Mouse (Mus musculus) layer of hippocampus, adult 2 months (tissue): ENCODE results near the gene Lmx1a. TPM values are rescaled to one million over a fixed set of nuclear protein-coding genes. Genes with fewer than 3 reads are reported as not detected.
A peak's percentile ranks its signal among the peaks of the same experiment; 100 is the strongest.

Source experiments
- DNase-seq, 2 experiments: peaks; one replicate each; pipeline ENCODE4 v3.0.0; 2022; ENCODE audit warnings: low spot score in 2 of 2
- H3K27ac ChIP-seq: fragments of 200-600 bp; 2 replicates; pipeline ENCODE4 v1.8.1; 2022
- H3K4me3 ChIP-seq: fragments of 200-600 bp; 2 replicates; pipeline ENCODE4 v1.8.1; 2022; ENCODE audit warnings: mild to moderate bottlenecking
- CTCF ChIP-seq: fragments of 200-600 bp; conservative IDR thresholded peaks from 2 replicates; pipeline ENCODE4 v1.8.1; 2022; ENCODE audit warnings: antibody characterized with exemption, mild to moderate bottlenecking, moderate library complexity
- total RNA-seq, 2 experiments: library from RNA; stranded (reverse); gene quantifications; 2 replicates each; pipeline ENCODE4 v1.2.3; 2021

Lmx1a gene
- total RNA-seq, 2 experiments from 2014 or later = 0.10 to 0.33 TPM

DNA sequence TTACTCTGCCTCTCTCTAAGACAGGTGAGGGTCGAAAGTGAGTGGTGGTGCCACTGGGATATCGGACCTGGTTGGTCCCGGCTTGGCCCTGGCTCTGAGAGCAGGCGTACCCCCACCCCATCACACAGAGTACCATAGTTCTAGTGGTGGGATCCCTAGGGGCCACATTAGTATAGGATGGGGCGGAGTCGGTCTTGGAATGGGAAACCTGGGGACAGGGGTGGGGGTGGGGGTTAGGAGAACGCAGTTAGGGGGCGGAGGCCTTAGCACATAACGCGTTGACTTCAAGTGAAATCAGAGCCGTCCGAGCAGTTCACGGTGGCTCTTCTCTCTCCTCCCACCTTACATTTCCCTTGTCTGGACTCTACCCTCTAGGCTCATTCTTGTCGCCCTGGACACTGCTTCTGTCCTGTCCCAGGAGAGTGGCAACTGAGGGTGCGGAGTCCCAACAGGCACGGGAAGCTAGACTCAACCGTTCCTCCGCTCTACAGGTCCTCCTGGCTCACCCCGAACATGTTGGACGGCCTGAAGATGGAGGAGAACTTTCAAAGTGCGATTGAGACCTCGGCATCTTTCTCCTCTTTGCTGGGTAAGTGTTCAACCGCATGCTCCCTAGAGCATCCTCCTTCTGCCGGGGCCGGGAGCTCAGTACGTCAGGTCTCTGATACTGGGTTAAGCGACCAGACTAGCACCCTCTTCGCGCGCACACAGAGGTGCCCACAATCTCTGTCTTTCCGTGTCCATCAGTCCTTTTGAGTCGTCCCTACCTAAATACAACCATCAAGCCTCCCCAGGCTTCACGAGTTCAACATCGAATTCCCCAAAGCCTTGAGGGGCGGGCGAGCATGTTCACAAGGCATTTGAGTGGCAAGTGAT, 463 bp downstream of the Lmx1a start:
- H3K4me3 ChIP-seq = peak overlapping the region; percentile 40; the same call in 1 of the 2 replicates
- no peak for DNase-seq
- no peak for TF ChIP-seq CTCF
- no peak overlapping the region for H3K27ac ChIP-seq

DNA sequence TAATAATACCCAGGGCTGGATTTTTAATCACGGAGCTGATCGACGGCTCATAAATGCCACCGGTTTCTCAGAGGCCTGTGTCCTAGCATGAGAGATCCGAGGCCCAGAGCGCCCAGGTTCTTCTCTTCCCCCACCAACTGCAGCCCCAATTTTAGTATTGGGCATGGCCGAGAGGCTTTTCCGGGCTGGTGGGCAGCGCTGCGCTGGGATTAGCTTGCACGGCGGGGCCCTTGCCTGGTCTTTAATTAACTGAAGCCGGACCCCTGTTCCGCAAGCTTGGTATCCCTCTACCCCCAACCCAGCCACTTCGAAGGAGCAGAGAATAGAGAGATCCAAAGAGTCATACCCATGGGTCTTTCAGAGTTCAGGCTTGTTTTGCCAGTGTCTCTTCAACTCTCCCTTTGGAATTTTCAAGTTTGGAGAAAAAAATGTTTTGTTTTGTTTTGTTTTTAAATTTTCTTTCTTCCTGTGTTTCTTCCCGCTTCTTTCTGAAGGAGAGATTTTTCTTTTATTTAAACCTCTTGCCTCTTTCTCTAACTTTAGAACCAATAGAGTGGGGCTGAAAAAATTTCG, 1.2 kb downstream of the Lmx1a start:
- no peak for TF ChIP-seq CTCF
- no peak for DNase-seq
- H3K27ac ChIP-seq = no peak overlapping the region
- no peak overlapping the region for H3K4me3 ChIP-seq

DNA sequence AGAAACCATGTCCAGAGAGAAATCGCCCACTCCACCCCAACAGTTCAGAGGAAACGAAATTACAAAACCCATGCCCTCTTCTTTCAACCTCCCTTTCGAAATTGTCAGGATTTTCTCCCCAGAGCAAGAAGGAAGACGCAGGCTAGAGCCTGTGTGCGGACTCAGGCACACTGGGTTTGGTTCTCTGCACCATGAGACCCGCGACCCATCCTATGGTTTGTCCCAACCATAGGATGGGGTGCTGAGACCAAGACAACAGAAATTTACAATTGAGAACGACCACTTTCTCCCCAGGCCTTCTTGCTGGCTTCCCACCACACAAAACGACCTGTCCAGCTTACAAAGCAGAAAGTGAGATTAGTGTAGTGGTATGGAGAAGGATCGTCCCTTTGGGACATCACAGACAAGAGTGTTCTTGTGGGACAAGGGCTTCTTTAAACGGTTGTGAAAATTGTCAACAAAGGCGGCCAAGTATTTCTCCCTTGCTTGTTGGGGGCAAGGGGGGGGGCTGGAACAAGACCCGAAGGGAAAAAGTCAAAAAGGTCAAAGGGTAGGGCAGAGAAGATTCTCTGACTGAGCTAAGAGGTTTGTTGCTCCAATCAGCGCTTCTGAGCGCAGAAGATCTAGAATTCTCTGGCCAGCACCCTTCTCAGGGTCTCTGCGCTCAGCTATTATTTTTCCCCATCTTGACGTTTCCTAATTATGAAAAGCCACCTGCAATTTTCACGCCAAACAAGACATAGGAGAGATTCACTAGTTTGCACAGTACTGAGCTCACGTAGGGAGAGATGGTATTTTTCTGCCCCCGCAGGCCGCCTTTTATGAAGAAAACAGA, 1.9 kb downstream of the Lmx1a start:
- DNase-seq = no peak
- Histone ChIP-seq H3K4me3 (no peak overlapping the region), H3K27ac (no peak overlapping the region)
- no peak for TF ChIP-seq CTCF

DNA sequence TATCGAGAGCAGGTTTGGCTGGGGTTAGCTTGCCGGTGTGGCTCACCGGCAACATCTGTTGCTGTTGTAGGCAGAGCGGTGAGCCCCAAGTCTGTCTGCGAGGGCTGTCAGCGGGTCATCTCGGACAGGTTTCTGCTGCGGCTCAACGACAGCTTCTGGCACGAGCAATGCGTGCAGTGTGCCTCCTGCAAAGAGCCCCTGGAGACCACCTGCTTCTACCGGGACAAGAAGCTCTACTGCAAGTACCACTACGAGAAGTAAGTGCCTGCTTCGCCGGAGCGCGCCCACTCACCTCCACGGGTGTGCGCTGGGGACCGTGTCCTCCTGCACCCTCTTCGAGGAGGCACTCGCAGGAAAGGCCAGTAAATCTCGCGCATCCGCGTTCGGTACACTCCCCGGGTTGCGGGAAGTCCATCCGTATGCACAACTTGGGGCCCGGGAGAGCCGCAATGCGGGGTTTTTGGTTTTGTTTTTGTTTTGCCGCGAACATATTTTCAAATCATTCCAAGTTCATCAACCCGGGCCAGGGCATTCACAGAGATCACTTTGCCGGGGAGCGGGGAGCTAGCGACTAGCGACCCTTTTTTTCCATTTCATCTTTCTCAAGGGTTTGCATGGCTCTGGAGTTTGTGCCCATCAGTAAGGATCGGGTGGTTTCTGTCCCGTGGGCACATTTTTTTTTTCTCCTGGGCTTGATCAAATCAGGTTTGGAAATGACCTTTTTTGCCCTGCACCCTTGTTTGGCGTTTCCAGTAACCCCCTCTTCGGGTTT, 3.1 kb downstream of the Lmx1a start:
- TF ChIP-seq CTCF = no peak
- DNase-seq = no peak
- no peak overlapping the region for H3K27ac ChIP-seq
- no peak overlapping the region for H3K4me3 ChIP-seq

DNA sequence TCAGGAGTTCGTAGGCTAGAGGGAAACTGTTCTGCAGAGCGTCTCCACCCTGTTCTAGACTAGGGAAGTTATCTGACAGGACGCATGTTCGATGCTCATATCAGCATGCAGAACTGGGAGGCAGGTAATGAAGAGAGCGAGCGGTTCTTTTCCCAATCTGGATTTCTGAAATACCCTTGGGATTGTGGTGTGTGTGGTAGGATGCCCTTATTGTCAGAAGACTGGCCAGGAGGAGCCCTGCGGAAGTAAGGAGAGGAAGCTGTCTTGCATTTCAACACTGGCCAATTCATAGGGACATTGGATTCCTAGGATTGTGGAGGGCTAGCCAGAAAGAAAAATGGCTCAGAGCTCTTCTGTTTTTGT, 3.6 kb downstream of the Lmx1a start:
- TF ChIP-seq CTCF = no peak
- no peak for DNase-seq
- Histone ChIP-seq H3K27ac (no peak overlapping the region), H3K4me3 (no peak overlapping the region)

DNA sequence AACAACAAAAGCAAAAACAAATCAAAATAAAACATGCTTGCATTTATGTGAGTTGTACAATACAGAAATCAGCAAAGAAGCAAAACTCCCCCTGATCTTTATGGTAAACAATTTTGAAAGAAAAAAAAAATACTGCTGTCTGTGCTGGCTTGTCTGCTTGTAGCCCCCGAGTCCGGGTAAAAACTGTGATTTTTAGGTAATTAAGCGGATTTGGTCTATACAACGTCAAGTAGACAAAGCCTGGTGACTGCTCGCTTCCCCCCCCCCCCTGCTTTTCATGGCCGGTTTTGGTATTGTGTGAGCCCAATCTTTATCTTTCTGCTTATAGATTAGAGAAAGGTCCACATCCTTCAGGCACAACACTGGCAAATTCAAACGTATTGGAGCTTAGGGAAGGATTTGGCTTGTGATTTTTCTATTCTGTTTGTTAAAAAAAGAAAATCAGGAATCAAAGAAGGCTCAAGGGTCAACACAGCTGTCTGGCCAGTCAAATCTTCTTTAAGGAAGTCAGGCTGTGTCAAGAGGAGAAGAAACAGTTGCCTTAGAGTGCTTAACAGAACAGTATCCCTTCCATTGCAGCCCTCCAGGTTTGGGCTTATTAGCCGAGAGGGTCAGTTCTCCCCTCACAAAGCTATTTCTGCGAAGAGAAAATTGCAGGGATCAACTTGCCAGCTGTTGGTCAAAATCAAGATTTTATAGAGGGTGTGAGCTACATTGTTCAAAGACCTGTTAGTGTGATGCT, 4.6 kb downstream of the Lmx1a start:
- H3K27ac ChIP-seq = no peak overlapping the region
- no peak for TF ChIP-seq CTCF
- no peak overlapping the region for H3K4me3 ChIP-seq
- no peak for DNase-seq

DNA sequence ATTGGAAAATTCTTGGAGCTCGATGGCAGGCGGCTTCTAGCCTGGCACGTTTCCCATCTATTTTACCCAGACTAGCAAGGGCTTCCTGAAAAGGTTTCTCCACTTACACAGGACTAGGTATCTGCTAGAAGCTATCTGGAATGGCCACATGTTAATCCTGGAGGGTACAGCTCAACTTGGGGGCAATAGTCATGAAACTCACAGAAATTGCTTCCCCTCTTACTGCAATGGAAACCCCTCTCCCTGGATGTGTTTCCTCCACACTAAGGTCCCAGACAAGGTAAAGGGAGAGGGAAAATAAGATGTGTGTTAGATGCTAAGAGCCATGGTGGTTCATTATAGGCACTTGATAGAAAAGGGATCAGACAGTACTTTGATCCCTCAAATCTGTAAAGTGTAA, 5.7 kb downstream of the Lmx1a start:
- no peak for DNase-seq
- Histone ChIP-seq H3K4me3 (no peak overlapping the region), H3K27ac (no peak overlapping the region)
- TF ChIP-seq CTCF = no peak

DNA sequence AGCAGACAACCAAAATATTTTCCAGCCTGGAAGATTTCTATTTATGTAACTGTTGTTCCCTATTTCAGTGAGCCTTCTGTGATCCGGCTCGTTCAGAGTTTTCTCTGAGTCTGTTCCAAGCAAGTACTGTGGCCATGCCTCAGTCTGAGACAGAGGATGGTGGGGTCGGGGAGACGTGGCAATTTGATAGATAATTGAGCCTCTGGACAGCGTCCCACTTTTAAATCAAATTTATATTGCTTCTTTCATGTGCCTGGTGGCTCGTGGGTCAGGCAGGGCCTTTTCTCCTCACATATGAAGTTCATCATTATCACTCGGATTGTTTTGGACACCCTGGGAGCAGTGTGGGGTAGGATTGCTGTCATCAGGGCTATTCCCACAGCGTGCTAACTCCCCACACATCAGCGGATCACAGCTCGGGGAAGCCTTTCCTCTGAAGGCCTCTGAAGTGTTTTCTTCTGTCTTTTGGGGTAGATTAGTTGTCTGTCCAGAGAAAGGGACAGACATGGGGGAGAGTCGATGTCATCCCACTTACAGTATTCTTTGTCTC, 6.9 kb downstream of the Lmx1a start:
- no peak for TF ChIP-seq CTCF
- Histone ChIP-seq H3K4me3 (no peak overlapping the region), H3K27ac (no peak overlapping the region)
- DNase-seq = no peak

DNA sequence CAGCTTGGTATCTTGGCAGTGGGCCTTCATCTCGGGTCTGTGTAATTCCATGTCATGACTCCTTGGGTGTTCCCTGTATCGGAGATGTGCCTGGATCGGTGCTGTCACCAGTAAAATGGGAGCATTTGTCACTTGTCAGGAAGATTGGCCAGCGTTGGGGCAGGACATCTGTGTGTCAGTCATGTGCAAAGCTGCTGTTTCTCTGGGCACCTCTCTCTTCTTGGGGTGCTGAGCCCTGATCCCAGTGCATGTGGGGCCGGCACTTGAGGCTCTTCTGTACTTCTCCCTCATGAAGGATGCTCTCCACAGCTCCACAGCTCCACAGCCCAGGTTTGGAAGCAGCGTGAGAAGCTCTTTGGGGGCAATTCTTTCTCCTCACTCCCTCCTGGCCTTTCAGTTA, 10.7 kb downstream of the Lmx1a start:
- DNase-seq = no peak
- no peak for TF ChIP-seq CTCF
- H3K4me3 ChIP-seq = no peak overlapping the region
- H3K27ac ChIP-seq = no peak overlapping the region

DNA sequence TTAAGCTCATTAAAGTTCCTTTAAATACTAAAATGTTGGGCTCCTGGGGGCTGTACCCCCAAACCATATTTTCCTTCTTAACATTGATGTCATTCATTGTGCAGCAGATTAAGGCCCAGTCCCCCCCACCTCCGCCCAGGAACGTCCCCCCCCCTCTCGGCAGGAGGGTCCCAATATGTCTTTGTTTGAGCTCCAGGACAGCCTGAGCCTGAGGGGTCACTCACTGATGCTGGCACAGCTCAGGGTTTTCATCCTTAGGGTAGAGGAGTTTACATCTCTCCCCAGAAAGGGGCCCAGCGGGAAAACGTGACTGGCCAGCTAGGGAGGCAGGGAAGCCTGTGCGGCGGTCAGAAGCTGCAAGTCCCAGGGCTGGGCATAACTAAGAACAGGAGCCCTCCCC, 11.2 kb downstream of the Lmx1a start:
- TF ChIP-seq CTCF = no peak
- DNase-seq = no peak
- H3K27ac ChIP-seq = no peak overlapping the region
- no peak overlapping the region for H3K4me3 ChIP-seq

DNA sequence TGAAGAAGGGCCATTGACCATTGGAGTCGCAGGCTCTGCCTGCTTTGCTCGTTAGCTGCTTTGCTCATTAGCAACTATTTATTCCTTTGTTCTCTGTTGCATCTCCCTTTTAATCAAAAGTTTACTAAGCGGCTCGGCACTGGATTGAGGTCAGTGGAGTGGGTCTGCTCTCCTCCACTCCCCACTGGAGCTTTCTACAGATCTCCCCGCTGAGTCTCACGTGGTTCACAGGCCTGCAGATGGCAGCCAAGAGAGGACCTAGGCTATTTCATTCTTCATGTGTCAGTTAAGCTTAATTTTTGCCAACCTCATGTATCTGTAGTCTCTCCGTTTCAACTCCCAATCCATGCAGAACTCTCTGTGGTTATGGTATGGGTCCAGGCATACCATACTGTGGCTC, 16.5 kb downstream of the Lmx1a start:
- H3K27ac ChIP-seq = no peak overlapping the region
- peak; percentile 45 for TF ChIP-seq CTCF
- no peak overlapping the region for H3K4me3 ChIP-seq
- no peak for DNase-seq

DNA sequence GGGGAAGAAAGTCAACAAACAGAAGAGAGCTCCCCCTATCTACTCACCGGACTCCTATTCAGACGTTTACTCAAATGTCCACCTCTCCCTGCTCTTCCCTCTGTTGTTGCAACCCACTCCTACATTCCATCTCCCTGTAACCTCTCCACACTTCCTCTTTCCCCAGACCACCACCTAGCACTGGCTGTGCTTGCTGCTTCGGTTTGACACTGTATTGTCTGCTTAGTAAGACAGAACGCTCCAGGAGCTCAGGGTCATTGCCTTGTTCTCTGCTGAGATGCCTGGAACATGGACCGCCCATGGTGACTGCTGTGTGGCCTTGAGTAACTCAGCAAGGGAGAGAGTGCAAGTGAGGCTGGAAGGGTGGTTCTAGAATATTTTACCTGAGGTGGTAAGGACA, 19.7 kb downstream of the Lmx1a start:
- Histone ChIP-seq H3K4me3 (no peak overlapping the region), H3K27ac (no peak overlapping the region)
- no peak for DNase-seq
- TF ChIP-seq CTCF = no peak
